Comparison of ENCODE assay signal across 17 mouse cellular contexts in the genomic region with DNA sequence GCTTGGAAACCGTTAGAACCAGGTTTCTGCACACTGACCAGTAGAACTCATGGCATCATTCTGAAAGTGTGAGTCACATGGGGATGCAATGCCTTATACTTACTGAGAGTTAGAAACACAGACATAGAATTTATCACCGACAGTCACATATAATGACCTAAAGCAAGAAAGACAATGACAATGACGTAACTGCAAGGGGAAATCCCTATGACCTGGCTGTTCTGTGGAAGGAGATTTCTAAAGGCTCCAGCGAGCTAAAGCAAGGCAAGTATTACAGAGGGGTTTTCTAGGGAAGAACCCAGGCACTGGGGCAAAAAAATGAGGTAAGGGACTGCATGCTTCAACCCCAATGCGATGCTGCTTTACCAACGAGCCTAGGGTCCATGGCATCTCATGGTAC. TPM values are rescaled to one million over a fixed set of nuclear protein-coding genes. Genes with fewer than 3 reads are reported as not detected.
DNase-seq lines count a peak whose midpoint lies in the region; ATAC-seq and TF ChIP-seq lines count a peak whose summit lies in the region.
"Had no signal": no experiment of that assay in that cellular context is flagged by ENCODE, and none has a peak within 500 bp of the region (broad histone marks: within the 10 kb centered on the region; RNA-seq: fewer than 3 reads in every experiment).

No protein-coding gene starts in this region.

- H3K79me2 ChIP-seq in heart, adult 2 months (replicated peaks; ENCODE audit: control insufficient read depth, insufficient read depth, low read length), result no peaks in the 10 kb centered on the region; the same call in none of the 2 replicates
- H3K79me2 ChIP-seq in CH12.LX (replicated peaks; ENCODE audit: control insufficient read depth, extremely low read depth, insufficient read depth, poor library complexity, severe bottlenecking), result no peaks in the 10 kb centered on the region

- ATAC-seq in inflammation-experienced regulatory T-cells, adult 6 months, result peak; percentile 67
- no peak for ATAC-seq in hindbrain, postnatal 0 days
- ATAC-seq: forebrain, embryonic 14.5 days; intestine, embryonic 15.5 days had no signal

- no peak overlapping the region for H3K9ac ChIP-seq in heart, adult 2 months (ENCODE audit: low read depth, low read length)
- H3K9ac ChIP-seq in CH12.LX (ENCODE audit: insufficient read depth, low read depth), result no peak overlapping the region
- H3K9ac ChIP-seq in hindbrain, postnatal 0 days (replicated peaks; ENCODE audit: low read length), result no peak overlapping the region
- H3K9ac ChIP-seq: heart, embryonic 15.5 days; hindbrain, embryonic 15.5 days; intestine, embryonic 15.5 days; kidney, embryonic 15.5 days had no signal

- no peak for TF ChIP-seq POLR2A in heart, adult 2 months (IDR thresholded peaks at IDR 0.05; ENCODE audit: insufficient read depth, low read depth, low read length)
- no peak for TF ChIP-seq POLR2A in CH12.LX (IDR thresholded peaks at IDR 0.05; ENCODE audit: low read depth, low read length)

- dilution Hi-C loops in CH12.LX (cut with MboI; ENCODE audit: extremely low pct_ligation_motif_present, extremely low pct_unique_long_range_greater_than_20kb, low sequenced_read_pairs), result no loop called here

- no peak overlapping the region for H3K4me3 ChIP-seq in heart, adult 2 months
- H3K4me3 ChIP-seq in CH12.LX (replicated peaks in 1 of 3; ENCODE audit: low read depth in 2 of 3, low read length in 2 of 3, poor library complexity in 1 of 3), result no peak overlapping the region
- no peak overlapping the region for H3K4me3 ChIP-seq in hindbrain, postnatal 0 days (ENCODE audit: low read length)
- H3K4me3 ChIP-seq: embryonic facial prominence, embryonic 10.5 days; heart, embryonic 10.5 days; heart, embryonic 15.5 days; hindbrain, embryonic 15.5 days; intestine, embryonic 15.5 days; kidney, embryonic 15.5 days had no signal

- no peak for TF ChIP-seq CTCF in heart, adult 2 months (IDR thresholded peaks at IDR 0.05)
- no peak for TF ChIP-seq CTCF in CH12.LX (conservative IDR thresholded peaks at IDR 0.05 in 1 of 2, IDR thresholded peaks at IDR 0.05 in 1 of 2; ENCODE audit: low read depth in 2 of 2, low read length in 2 of 2)
- no peak for TF ChIP-seq CTCF in hindbrain, postnatal 0 days (IDR thresholded peaks at IDR 0.05; ENCODE audit: low read depth)

- H3K27ac ChIP-seq in heart, adult 2 months, result peak overlapping the region; percentile 34; the same call in 1 of the 2 replicates
- no peak overlapping the region for H3K27ac ChIP-seq in CH12.LX (ENCODE audit: insufficient read depth, low read depth)
- no peak overlapping the region for H3K27ac ChIP-seq in hindbrain, postnatal 0 days
- H3K27ac ChIP-seq: embryonic facial prominence, embryonic 10.5 days; hindbrain, embryonic 15.5 days; intestine, embryonic 15.5 days; kidney, embryonic 15.5 days had no signal

- in situ Hi-C loops in CH12.LX (cut with MboI; ENCODE audit: low pct_ligation_motif_present, low pct_unique_long_range_greater_than_20kb, low sequenced_read_pairs), result no loop called here

- no peaks in the 10 kb centered on the region for H3K27me3 ChIP-seq in heart, adult 2 months (ENCODE audit: control insufficient read depth, insufficient read depth, low read length)
- H3K27me3 ChIP-seq in CH12.LX (replicated peaks), result no peaks in the 10 kb centered on the region
- no peaks in the 10 kb centered on the region for H3K27me3 ChIP-seq in hindbrain, postnatal 0 days (ENCODE audit: insufficient read depth, low read length)
- H3K27me3 ChIP-seq: heart, embryonic 15.5 days; hindbrain, embryonic 15.5 days; intestine, embryonic 15.5 days; kidney, embryonic 15.5 days had no signal

- no peak overlapping the region for H3K4me2 ChIP-seq in CH12.LX (ENCODE audit: insufficient read depth, low read depth, poor library complexity, severe bottlenecking)
- H3K4me2 ChIP-seq in hindbrain, postnatal 0 days (ENCODE audit: low read depth, low read length), result no peak overlapping the region
- H3K4me2 ChIP-seq: heart, embryonic 15.5 days; hindbrain, embryonic 15.5 days; intestine, embryonic 15.5 days; kidney, embryonic 15.5 days had no signal

- no peak for DNase-seq in heart, adult 2 months
- DNase-seq in heart, adult 8-10 months (ENCODE audit: low spot score), result no peak
- DNase-seq in CD4-positive, CD25-positive, alpha-beta regulatory T cell, adult 2 months (ENCODE audit: low read depth, low spot score), result peak; percentile 66
- DNase-seq in CH12.LX (ENCODE audit: extremely low read depth), result peak; percentile 59
- no peak for DNase-seq in hindbrain, postnatal 0 days (ENCODE audit: low spot score)
- no peak for DNase-seq in right cerebral cortex, postnatal 36 days (ENCODE audit: low spot score in 2 of 2)
- DNase-seq: adrenal gland, postnatal 10 days; gastrocnemius, postnatal 10 days; kidney, adult 18-20 months had no signal

- peaks cover 42% of the 10 kb centered on the region for H3K9me3 ChIP-seq in CH12.LX (replicated peaks; ENCODE audit: low read length)
- no peaks in the 10 kb centered on the region for H3K9me3 ChIP-seq in hindbrain, postnatal 0 days (ENCODE audit: low read length)
- H3K9me3 ChIP-seq: embryonic facial prominence, embryonic 10.5 days; heart, embryonic 10.5 days; heart, embryonic 15.5 days; hindbrain, embryonic 15.5 days; intestine, embryonic 15.5 days; kidney, embryonic 15.5 days had no signal

- no peak for TF ChIP-seq EP300 in heart, adult 2 months (IDR thresholded peaks at IDR 0.05; ENCODE audit: insufficient read depth, low read depth, low read length)
- no peak for TF ChIP-seq EP300 in CH12.LX (IDR thresholded peaks at IDR 0.05; ENCODE audit: low read length)

- intact Hi-C loops in heart, adult 2 months (cut with DNase I), result loop anchor here (2.0 kb wide), 1 partner anchor 27 kb away; a partner anchor contains a TSS

- no peak for TF ChIP-seq RAD21 in CH12.LX (IDR thresholded peaks at IDR 0.05; ENCODE audit: low read depth, low read length)

- H3K4me1 ChIP-seq in heart, adult 2 months (ENCODE audit: control insufficient read depth, insufficient read depth, low read length), result peaks cover 31% of the 10 kb centered on the region
- peaks cover 0 to 48% of the 10 kb centered on the region in 2 experiments; a peak in 2 of 4 replicates for H3K4me1 ChIP-seq in CH12.LX (ENCODE audit: control insufficient read depth in 1 of 2, insufficient read depth in 2 of 2)
- H3K4me1 ChIP-seq in hindbrain, postnatal 0 days (ENCODE audit: insufficient read depth, low read length), result no peaks in the 10 kb centered on the region
- H3K4me1 ChIP-seq: intestine, embryonic 15.5 days had no signal

- H3K36me3 ChIP-seq in heart, adult 2 months (ENCODE audit: control insufficient read depth, insufficient read depth, low read length), result peaks cover 18% of the 10 kb centered on the region
- no peaks in the 10 kb centered on the region for H3K36me3 ChIP-seq in CH12.LX (replicated peaks in 1 of 2; ENCODE audit: control insufficient read depth in 1 of 2, insufficient read depth in 1 of 2, low read length in 1 of 2)
- no peaks in the 10 kb centered on the region for H3K36me3 ChIP-seq in hindbrain, postnatal 0 days (ENCODE audit: insufficient read depth, low read length)
- H3K36me3 ChIP-seq: embryonic facial prominence, embryonic 10.5 days; heart, embryonic 10.5 days; heart, embryonic 15.5 days; hindbrain, embryonic 15.5 days; intestine, embryonic 15.5 days; kidney, embryonic 15.5 days had no signal

- 48% methylated on average over 6 of the region's 6 CpGs for WGBS in heart, adult 2 months
- 77% methylated on average over 6 of the region's 6 CpGs for WGBS in hindbrain, postnatal 0 days

TF ChIP-seq in CH12.LX, 34 proteins besides CTCF, POLR2A, EP300 and RAD21:
- TF ChIP-seq ETS1 (conservative IDR thresholded peaks at IDR 0.05; ENCODE audit: low read depth, low read length) (peak; percentile 55), TCF12 (IDR thresholded peaks at IDR 0.05; ENCODE audit: low read depth, low read length) (no peak), ZC3H11A (IDR thresholded peaks at IDR 0.05; ENCODE audit: low read depth, low read length) (no peak), ZNF384 (IDR thresholded peaks at IDR 0.05; ENCODE audit: low read depth, low read length) (no peak)

RNA-seq across cellular contexts. Expression of a gene that starts 26.9 kb away (rescaled TPM):
- 100 to 1,000 TPM; 124 to 146 TPM for total RNA-seq in heart, adult 2 months (2021)
- 93.1 and 138 TPM in 2 replicates for polyA plus RNA-seq in heart, adult 2 months (2012; rRNA removed)
- total RNA-seq in heart, adult 8-10 months (2022), result 100 to 1,000 TPM; 120 to 156 (median 130) TPM
- 0.04 TPM in 2 replicates for total RNA-seq in CH12.LX (2012; rRNA removed)
- 0.35 TPM in 1 of 2 replicates, not detected in the other for total RNA-seq in CH12.LX (2014; rRNA removed)
- not detected in 2 replicates for polyA plus RNA-seq in CH12.LX (2012; ENCODE audit: insufficient read length, low read depth)
- 10 to 100 TPM; 16.2 to 19.3 (median 17.5) TPM for polyA plus RNA-seq in inflammation-experienced regulatory T-cells, adult 6 months (2017; shearing (Covaris generic))
- total RNA-seq in hindbrain, postnatal 0 days (2014; rRNA removed), result 17.9 and 20.7 TPM in 2 replicates
- polyA plus RNA-seq in hindbrain, postnatal 0 days (2015; fragmentation: Nextera tagmentation; extraction: Ambion mirVana), result 14.7 and 15.0 TPM in 2 replicates

Comparison
In these comparisons a context has a peak if more than half of its experiments do, and no peak if none do; other contexts are left out.
1. DNase-seq: peak in CD4-positive, CD25-positive, alpha-beta regulatory T cell, adult 2 months (single experiment) and CH12.LX (single experiment); none in heart, adult 2 months (0 of 2), heart, adult 8-10 months (single experiment), hindbrain, postnatal 0 days (single experiment) and right cerebral cortex, postnatal 36 days (0 of 2).
2. RNA of a gene that starts 26.9 kb away (total RNA-seq): 124 to 146 TPM in heart, adult 2 months, 120 to 156 TPM in heart, adult 8-10 months and 17.9 to 20.7 TPM in hindbrain, postnatal 0 days; 0.04 to 0.35 TPM in CH12.LX; every median in the first group is over 10 times any median in the second.